Mouse (Mus musculus) embryo, embryonic 11 days (tissue): ENCODE measurements around the gene I830077J02Rik.
"Not testable (repeated sequence)": the region's sequence is repeated elsewhere in the genome, so short reads cannot be mapped to it uniquely, and the experiment has no call there.

Experiments used
- DNase-seq: peaks from one replicate; pipeline ENCODE4 v3.0.0-alpha.2; 2015

The I830077J02Rik gene

DNA sequence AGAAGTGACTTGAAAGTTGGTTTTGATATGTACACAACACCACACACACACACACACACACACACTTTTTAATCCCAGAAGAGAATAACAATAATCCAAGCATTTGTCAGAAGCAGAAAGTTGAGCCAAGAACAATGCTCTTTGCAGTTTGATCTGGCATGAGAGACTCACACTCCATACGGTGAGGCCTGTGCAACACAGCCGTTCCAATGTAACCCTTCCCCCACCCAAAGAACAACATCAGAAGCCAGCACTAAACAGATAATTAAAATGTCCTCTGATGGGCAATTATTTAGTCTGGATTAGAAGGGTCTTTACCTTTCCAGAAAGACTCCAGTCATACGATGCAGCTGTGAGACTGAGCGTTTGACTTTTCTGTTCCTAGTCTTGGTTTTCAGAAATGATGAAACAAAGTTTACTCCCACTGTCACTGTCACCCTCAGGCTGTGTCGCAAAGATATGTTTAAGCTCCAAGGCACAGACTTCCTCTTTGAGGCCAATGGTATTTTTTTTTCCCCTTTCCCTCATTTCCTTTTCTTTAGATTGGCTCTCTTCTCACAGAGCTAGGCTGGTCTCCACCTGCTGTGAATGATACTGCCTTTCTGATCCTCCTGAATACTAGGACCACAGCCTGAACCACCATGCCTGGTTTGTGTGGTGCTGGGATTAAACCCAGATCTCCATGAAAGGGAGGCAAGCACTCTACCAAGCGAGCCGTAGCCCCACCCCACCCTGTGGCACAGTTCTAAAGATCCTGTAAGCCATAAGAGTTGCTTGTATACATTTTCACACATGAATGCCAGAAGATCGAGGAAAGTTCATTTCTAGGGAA is at the start of gene I830077J02Rik:
Gene I830077J02Rik, minus strand, starts transcription at position 425 of the 832 bp plus-strand sequence.
- DNase-seq, result no peak

GRCm38 (mm10) chr3:105974174-105974573 is 41.7 kb upstream of the I830077J02Rik start:
- no peak for DNase-seq

GRCm38 (mm10) chr3:105973411-105973810 is 40.9 kb upstream of the I830077J02Rik start, which contains the start of gene Ovgp1:
Ovgp1 (plus strand) TSS chr3:105973711.
- no peak for DNase-seq

- no peak for DNase-seq
These were observed 39.5 kb upstream of the I830077J02Rik start for GRCm38 (mm10) chr3:105971831-105972446.

GRCm38 (mm10) chr3:105960700-105961099 is 28.2 kb upstream of the I830077J02Rik start:
- DNase-seq, result peak; percentile 25

DNA sequence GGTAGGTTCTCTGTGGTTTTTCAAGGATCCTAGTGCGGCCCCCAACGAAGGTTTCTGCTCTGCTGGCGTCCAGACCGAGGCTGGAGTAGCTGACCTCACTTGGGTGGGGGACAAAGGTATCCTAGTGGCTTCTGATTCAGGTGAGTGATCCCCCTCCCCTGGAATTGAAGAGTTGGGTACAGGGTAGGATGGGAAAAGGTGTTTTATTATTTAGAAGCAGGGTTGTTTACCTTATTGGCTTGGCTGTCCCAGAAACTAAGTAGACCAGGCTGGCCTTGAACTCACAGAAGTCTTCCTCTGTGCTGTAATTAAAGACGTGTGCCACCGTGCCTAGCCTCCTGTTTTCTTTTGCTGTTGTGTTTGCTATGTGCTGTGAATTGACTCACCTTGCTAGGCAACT is 27.5 kb upstream of the I830077J02Rik start, which contains the start of gene Atp5f1:
Gene Atp5f1, minus strand, starts transcription at position 101 of the 400 bp plus-strand sequence.
- no peak for DNase-seq

DNA sequence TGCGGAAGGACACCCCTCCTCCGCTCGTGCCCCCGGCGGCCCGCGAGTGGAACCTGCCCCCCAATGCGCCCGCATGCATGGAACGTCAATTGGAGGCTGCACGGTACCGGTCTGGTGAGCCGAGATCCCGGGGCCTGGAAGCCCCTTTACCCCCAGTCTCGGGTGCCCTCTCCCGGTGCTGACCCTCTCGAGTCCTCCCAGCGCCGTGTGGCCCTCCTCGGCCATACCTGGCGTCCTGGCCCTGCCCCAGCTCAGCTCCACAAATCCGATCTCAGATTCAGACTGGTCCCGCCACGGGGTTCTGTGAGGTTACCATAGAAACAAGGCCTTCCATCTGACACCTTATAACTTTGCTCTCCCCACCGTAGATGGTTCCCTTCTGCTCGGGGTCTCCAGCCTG is 27.1 kb upstream of the I830077J02Rik start:
- peak; percentile 49 for DNase-seq

DNA sequence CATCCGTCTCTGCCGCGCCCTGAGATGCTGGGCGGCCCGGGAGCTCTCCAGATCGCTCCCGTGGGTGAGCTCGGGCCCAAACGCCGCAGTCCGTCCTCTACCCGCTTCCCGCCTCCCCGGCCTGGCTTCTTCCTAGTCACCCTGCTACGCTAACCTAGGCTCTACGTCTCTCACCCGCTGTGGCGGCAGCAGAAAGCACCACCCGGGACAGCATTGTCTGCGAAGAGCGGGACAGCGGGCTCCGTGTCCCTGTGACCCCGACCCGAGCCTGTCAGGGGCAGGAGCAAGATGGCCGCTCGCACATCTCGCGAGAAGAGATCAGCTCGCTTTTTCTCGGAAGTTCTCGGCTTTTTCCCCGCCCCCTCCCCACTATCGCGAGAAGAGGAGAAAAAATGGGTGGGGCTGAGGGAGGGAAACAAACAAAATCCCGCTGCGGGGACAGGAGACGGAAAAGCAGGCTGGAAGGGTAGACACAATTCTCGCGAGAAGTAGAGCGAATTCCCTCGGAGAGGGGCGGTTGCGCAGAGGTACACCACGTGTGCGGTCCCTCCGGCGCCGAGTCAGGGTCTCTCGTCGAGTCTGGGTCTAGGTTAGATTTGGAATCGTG is 26.6 kb upstream of the I830077J02Rik start, which contains the start of gene Wdr77:
Gene Wdr77, plus strand, starts transcription at position 396 of the 607 bp plus-strand sequence.
- peak; percentile 99 for DNase-seq

- no peak for DNase-seq
These were observed 25.7 kb upstream of the I830077J02Rik start for GRCm38 (mm10) chr3:105958204-105958603.

DNA sequence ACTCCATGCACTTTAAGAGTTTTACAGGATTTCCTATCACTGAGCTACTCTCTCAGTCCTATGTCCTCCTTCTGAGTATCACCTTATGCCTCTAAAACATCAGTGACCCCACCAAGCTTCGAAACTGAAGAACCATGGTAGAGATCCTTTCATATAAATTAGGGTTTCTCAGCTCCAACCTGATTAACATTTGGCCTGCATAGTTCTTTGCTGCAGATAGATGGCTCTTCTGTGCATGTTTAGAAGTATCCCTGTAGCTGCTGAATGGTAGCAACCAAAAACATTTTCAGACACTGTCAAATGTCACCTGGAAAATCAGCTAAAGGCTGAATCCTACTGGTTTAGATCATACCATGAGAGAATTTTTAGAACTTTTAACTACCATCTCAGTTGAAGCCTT is 24.8 kb upstream of the I830077J02Rik start:
- DNase-seq, result no peak

DNA sequence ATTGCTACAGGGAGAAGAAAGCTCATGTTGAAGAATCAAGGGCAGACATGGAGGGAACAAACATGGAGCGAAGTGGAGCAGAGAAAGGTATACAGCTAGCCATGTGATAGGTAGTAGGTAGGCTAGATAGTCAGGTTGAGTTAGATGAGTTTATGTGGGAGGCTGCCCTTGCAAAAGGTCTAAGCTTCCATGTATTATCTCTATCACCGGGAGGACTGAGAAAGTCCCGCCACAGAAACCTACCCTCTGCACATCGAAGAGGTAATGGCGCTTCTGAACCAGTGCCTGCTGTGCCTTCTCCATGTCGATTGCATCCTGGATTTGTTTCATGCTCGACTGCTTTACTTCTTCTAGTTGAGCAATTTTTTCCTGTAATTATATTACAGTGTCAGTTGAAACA is 18.9 kb upstream of the I830077J02Rik start:
- no peak for DNase-seq

DNA sequence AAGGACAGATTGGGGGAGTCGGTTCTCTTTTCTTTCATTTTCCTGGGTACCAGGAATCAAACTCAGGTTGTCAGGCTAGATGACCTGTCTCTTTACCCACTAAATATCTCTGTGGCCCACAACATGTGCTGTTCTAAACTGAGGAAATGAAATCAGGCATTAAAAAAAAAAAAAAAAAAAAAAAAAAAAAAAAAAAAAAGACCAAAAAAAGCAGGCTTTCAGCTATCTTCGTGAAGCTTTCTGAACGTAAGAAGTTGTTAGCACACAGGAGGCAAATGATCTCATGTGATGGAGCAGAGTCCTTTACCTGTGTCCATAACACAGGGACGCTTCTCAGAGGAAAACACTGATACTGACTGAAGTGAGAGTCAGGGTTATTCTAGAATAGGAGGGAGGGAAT is 3.6 kb upstream of the I830077J02Rik start:
- DNase-seq, result no peak

DNA sequence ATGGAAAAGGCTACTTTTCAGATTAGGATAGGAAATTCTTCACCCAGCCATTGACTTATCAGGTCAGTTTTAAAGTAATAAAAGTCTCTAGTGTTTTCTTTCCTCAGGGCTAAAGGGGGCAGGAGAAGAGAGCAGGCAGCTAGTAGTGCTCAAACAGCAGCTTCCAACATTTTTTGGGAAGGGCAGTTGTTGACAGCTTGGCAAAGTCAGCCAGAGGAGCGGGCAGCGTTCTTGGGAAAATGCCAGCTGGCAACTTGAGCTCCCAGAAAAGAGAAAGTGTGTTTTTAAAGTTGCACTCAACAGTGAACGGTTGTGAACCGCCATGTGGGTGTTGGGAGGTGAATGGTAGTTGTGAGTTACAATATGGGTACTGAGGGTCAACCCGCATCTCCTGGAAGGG is 2.6 kb upstream of the I830077J02Rik start:
- no peak for DNase-seq

DNA sequence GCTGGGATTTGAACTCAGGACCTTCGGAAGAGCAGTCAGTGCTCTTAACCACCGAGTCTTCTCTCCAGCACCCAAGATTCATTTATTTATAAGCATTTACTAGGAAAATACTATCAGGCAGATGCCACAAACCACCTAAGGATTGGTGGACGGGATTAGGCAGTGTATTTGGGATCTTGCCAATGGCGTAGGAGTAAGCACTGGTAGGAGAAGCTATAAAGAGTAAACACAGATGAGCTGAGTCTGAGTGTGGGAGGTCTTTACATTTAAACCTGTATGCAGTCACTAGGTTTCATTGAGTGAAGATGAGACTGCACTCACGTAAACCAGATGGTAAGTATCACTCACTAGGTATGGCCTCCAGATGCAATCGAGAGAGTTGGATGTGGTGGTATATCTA is 1.5 kb upstream of the I830077J02Rik start:
- no peak for DNase-seq

DNA sequence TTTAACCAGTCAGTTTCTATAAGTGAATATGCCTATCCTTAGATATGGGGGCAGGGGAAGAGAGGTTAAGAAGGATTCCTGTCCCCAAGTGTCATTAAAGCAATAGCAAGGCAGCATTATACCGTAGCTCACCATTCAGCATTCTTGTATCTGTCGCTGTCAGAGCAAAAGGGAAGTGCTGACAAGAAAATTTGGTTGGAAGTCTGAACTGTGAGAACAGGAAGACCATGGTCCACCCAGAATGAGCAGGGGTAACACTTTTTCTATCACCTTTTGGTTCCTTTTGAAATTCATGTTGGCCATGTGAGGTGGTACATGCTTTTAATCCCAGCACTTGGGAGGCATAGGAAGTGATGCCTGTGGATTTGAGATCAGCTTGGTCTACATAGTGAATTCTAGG is 1.4 kb downstream of the I830077J02Rik start:
- DNase-seq, result no peak

- no peak for DNase-seq
These were observed 2.6 kb downstream of the I830077J02Rik start for GRCm38 (mm10) chr3:105929821-105930220.

GRCm38 (mm10) chr3:105928781-105929180 is 3.7 kb downstream of the I830077J02Rik start:
- no peak for DNase-seq

- no peak for DNase-seq
These were observed 4.3 kb downstream of the I830077J02Rik start for GRCm38 (mm10) chr3:105928195-105928569.

GRCm38 (mm10) chr3:105927561-105928194 is 4.8 kb downstream of the I830077J02Rik start:
- no peak for DNase-seq

- DNase-seq, result no peak
These were observed 7.8 kb downstream of the I830077J02Rik start for GRCm38 (mm10) chr3:105924616-105925015.

- DNase-seq, result no peak
These were observed 10.5 kb downstream of the I830077J02Rik start for GRCm38 (mm10) chr3:105921959-105922358.

- not testable (repeated sequence) for DNase-seq
These were observed 11.7 kb downstream of the I830077J02Rik start for GRCm38 (mm10) chr3:105920743-105921142.

GRCm38 (mm10) chr3:105918355-105918745 is 14.1 kb downstream of the I830077J02Rik start:
- DNase-seq, result no peak
